Mouse (Mus musculus): ENCODE measurements at regions not wholly inside any gene's neighbourhood (a gene's known extent, or its start where the extent isn't known, plus 50 kb on each side); places are given as distances from the start of the nearest gene placed in this dataset.

- Histone ChIP-seq H3K9me3 (no peaks in the 10 kb centered on the region), H3K4me1 (replicated peaks) (peaks cover 43% of the 10 kb centered on the region), H3K4me2 (no peak overlapping the region), H3K36me3 (no peaks in the 10 kb centered on the region), H3K4me3 (no peak overlapping the region), H3K27ac (replicated peaks) (no peak overlapping the region), H3K27me3 (no peaks in the 10 kb centered on the region), H3K9ac (no peak overlapping the region)
- peak; percentile 62 for ATAC-seq (ENCODE audit: low FRiP score, low read depth)
- 11% methylated on average over 18 of the region's 18 CpGs for WGBS
Measured at GRCm38 (mm10) chr9:43934012-43934690, 109.0 kb upstream of the Thy1 start.

GRCm38 (mm10) chr9:43934691-43935064 is 108.5 kb upstream of the Thy1 start:
- Histone ChIP-seq H3K4me1 (replicated peaks) (peaks cover 41% of the 10 kb centered on the region), H3K27me3 (no peaks in the 10 kb centered on the region), H3K9ac (no peak overlapping the region), H3K4me2 (no peak overlapping the region), H3K36me3 (no peaks in the 10 kb centered on the region), H3K9me3 (no peaks in the 10 kb centered on the region), H3K27ac (replicated peaks) (no peak overlapping the region), H3K4me3 (no peak overlapping the region)
- no peak; the same call in 1 of the 2 replicates for ATAC-seq (ENCODE audit: low FRiP score, low read depth)
- WGBS, result 15% methylated on average over 5 of the region's 5 CpGs

GRCm38 (mm10) chr9:43939336-43939735 is 103.8 kb upstream of the Thy1 start:
- ATAC-seq (ENCODE audit: low FRiP score, low read depth), result no peak
- peaks cover 28% of the 10 kb centered on the region for H3K4me1 ChIP-seq (replicated peaks)
- H3K9me3 ChIP-seq, result no peaks in the 10 kb centered on the region
- H3K27ac ChIP-seq (replicated peaks), result peak overlapping the region; percentile 45
- no peak overlapping the region for H3K9ac ChIP-seq
- 48% methylated on average over 11 of the region's 11 CpGs for WGBS
- H3K27me3 ChIP-seq, result no peaks in the 10 kb centered on the region
- H3K4me2 ChIP-seq, result no peak overlapping the region
- H3K36me3 ChIP-seq, result no peaks in the 10 kb centered on the region
- H3K4me3 ChIP-seq, result no peak overlapping the region

GRCm38 (mm10) chr9:43942147-43942546 is 101.0 kb upstream of the Thy1 start:
- Histone ChIP-seq H3K27ac (replicated peaks) (no peak overlapping the region), H3K4me3 (no peak overlapping the region), H3K4me1 (replicated peaks) (peaks cover 37% of the 10 kb centered on the region), H3K4me2 (no peak overlapping the region), H3K9me3 (no peaks in the 10 kb centered on the region), H3K36me3 (no peaks in the 10 kb centered on the region), H3K9ac (no peak overlapping the region), H3K27me3 (no peaks in the 10 kb centered on the region)
- WGBS, result 88% methylated on average over 5 of the region's 5 CpGs
- no peak for ATAC-seq (ENCODE audit: low FRiP score, low read depth)

- Histone ChIP-seq H3K9ac (no peak overlapping the region), H3K27ac (replicated peaks) (no peak overlapping the region), H3K9me3 (no peaks in the 10 kb centered on the region), H3K36me3 (no peaks in the 10 kb centered on the region), H3K27me3 (no peaks in the 10 kb centered on the region), H3K4me1 (replicated peaks) (peaks cover 42% of the 10 kb centered on the region), H3K4me3 (no peak overlapping the region), H3K4me2 (no peak overlapping the region)
- 25% methylated on average over 6 of the region's 6 CpGs for WGBS
- ATAC-seq (ENCODE audit: low FRiP score, low read depth), result no peak
Measured at GRCm38 (mm10) chr9:43943522-43943921, 99.7 kb upstream of the Thy1 start.

GRCm38 (mm10) chr9:43944816-43945741 is 98.1 kb upstream of the Thy1 start:
- Histone ChIP-seq H3K4me2 (no peak overlapping the region), H3K4me3 (no peak overlapping the region), H3K36me3 (no peaks in the 10 kb centered on the region), H3K4me1 (replicated peaks) (peaks cover 33% of the 10 kb centered on the region), H3K9me3 (no peaks in the 10 kb centered on the region), H3K27ac (replicated peaks) (no peak overlapping the region), H3K27me3 (no peaks in the 10 kb centered on the region), H3K9ac (no peak overlapping the region)
- WGBS, result 69% methylated on average over 13 of the region's 13 CpGs
- ATAC-seq (ENCODE audit: low FRiP score, low read depth), result 0 out of 2 replicates have a peak, but pooled peaks have one; percentile 17

GRCm38 (mm10) chr9:43945997-43946649 is 97.1 kb upstream of the Thy1 start:
- peaks cover 31% of the 10 kb centered on the region for H3K4me1 ChIP-seq (replicated peaks)
- no peak for ATAC-seq (ENCODE audit: low FRiP score, low read depth)

GRCm38 (mm10) chr9:43947089-43947488 is 96.1 kb upstream of the Thy1 start:
- Histone ChIP-seq H3K36me3 (no peaks in the 10 kb centered on the region), H3K9ac (no peak overlapping the region), H3K9me3 (no peaks in the 10 kb centered on the region), H3K4me3 (no peak overlapping the region), H3K4me1 (replicated peaks) (peaks cover 30% of the 10 kb centered on the region), H3K27me3 (no peaks in the 10 kb centered on the region), H3K27ac (replicated peaks) (no peak overlapping the region), H3K4me2 (no peak overlapping the region)
- ATAC-seq (ENCODE audit: low FRiP score, low read depth), result no peak
- 56% methylated on average over 5 of the region's 5 CpGs for WGBS

More at GRCm38 (mm10) chr9:43945997-43946649, 97.1 kb upstream of the Thy1 start:
- Histone ChIP-seq H3K9me3 (no peaks in the 10 kb centered on the region), H3K27ac (replicated peaks) (no peak overlapping the region), H3K36me3 (no peaks in the 10 kb centered on the region), H3K9ac (no peak overlapping the region), H3K27me3 (no peaks in the 10 kb centered on the region), H3K4me2 (no peak overlapping the region), H3K4me3 (no peak overlapping the region)
- 85% methylated on average over 13 of the region's 13 CpGs for WGBS

GRCm38 (mm10) chr9:43947490-43948150 is 95.6 kb upstream of the Thy1 start:
- H3K9ac ChIP-seq, result no peak overlapping the region
- peak; percentile 47; the same call in 1 of the 2 replicates for ATAC-seq (ENCODE audit: low FRiP score, low read depth)
- H3K4me1 ChIP-seq (replicated peaks), result peaks cover 27% of the 10 kb centered on the region
- WGBS, result 21% methylated on average over 11 of the region's 11 CpGs
- no peak overlapping the region for H3K4me3 ChIP-seq
- peak overlapping the region; percentile 10; the same call in 1 of the 2 replicates for H3K27ac ChIP-seq (replicated peaks)
- H3K9me3 ChIP-seq, result no peaks in the 10 kb centered on the region
- no peaks in the 10 kb centered on the region for H3K27me3 ChIP-seq
- no peaks in the 10 kb centered on the region for H3K36me3 ChIP-seq
- H3K4me2 ChIP-seq, result no peak overlapping the region

- Histone ChIP-seq H3K27ac (replicated peaks) (no peak overlapping the region), H3K27me3 (no peaks in the 10 kb centered on the region), H3K4me3 (no peak overlapping the region), H3K4me1 (replicated peaks) (peaks cover 8% of the 10 kb centered on the region; the same call in 1 of the 2 replicates), H3K36me3 (no peaks in the 10 kb centered on the region), H3K4me2 (no peak overlapping the region), H3K9me3 (no peaks in the 10 kb centered on the region), H3K9ac (no peak overlapping the region)
- ATAC-seq (ENCODE audit: low FRiP score, low read depth), result peak; percentile 47; the same call in 1 of the 2 replicates
- WGBS, result 39% methylated on average over 7 of the region's 7 CpGs
Measured at GRCm38 (mm10) chr9:43953128-43953527, 90.1 kb upstream of the Thy1 start.

GRCm38 (mm10) chr9:43959541-43959940 is 83.6 kb upstream of the Thy1 start:
- no peaks in the 10 kb centered on the region for H3K36me3 ChIP-seq
- peaks cover 18% of the 10 kb centered on the region for H3K4me1 ChIP-seq (replicated peaks)
- H3K9ac ChIP-seq, result no peak overlapping the region
- H3K4me2 ChIP-seq, result no peak overlapping the region
- H3K4me3 ChIP-seq, result no peak overlapping the region
- H3K27me3 ChIP-seq, result 0 out of 2 replicates have a peak, but pooled peaks cover 3% of the 10 kb centered on the region
- no peak for ATAC-seq (ENCODE audit: low FRiP score, low read depth)
- H3K9me3 ChIP-seq, result no peaks in the 10 kb centered on the region
- H3K27ac ChIP-seq (replicated peaks), result no peak overlapping the region
- WGBS, result 31% methylated on average over 9 of the region's 9 CpGs
